Mouse (Mus musculus): ENCODE measurements around the gene Mto1.
A peak's percentile ranks its signal among the peaks of the same experiment; 100 is the strongest.
"Not testable (repeated sequence)": the region's sequence is repeated elsewhere in the genome, so short reads cannot be mapped to it uniquely, and the experiment has no call there.

The Mto1 gene

GRCm38 (mm10) chr9:78506722-78507077 is 58.7 kb downstream of the Mto1 start:
- DNase-seq, result no peak

GRCm38 (mm10) chr9:78508106-78508786 is 60.2 kb downstream of the Mto1 start:
- DNase-seq, result no peak

GRCm38 (mm10) chr9:78511705-78512104 is 63.7 kb downstream of the Mto1 start:
- no peak for DNase-seq

GRCm38 (mm10) chr9:78513776-78514500 is 65.9 kb downstream of the Mto1 start:
- no peak for DNase-seq

GRCm38 (mm10) chr9:78514681-78515080 is 66.7 kb downstream of the Mto1 start:
- no peak for DNase-seq

- DNase-seq, result no peak
Measured at GRCm38 (mm10) chr9:78516125-78516524, 68.1 kb downstream of the Mto1 start.

- DNase-seq, result not testable (repeated sequence)
Measured at GRCm38 (mm10) chr9:78517237-78517636, 69.2 kb downstream of the Mto1 start.

GRCm38 (mm10) chr9:78520127-78520779 is 72.2 kb downstream of the Mto1 start:
- DNase-seq, result peak; percentile 56 to 58

- DNase-seq, result peak; percentile 69 to 79
Measured at GRCm38 (mm10) chr9:78520780-78521601, 73.0 kb downstream of the Mto1 start.

- DNase-seq, result peak; percentile 35 to 59
Measured at GRCm38 (mm10) chr9:78521689-78522088, 73.7 kb downstream of the Mto1 start.
